Mouse (Mus musculus) limb, embryonic 13.5 days (tissue): ENCODE measurements around the gene Casz1. TPM values are rescaled to one million over a fixed set of nuclear protein-coding genes. Genes with fewer than 3 reads are reported as not detected.

Experiments used
- ATAC-seq: fragments of 200-750 bp; cut with Nextera tagmentation; 2 replicates; pipeline ENCODE4 v1.8.0; 2017; ENCODE audit warnings: low read depth, moderate number of reproducible peaks, moderate TSS enrichment; ENCODE audit not compliant: low FRiP score
- H3K27ac ChIP-seq: fragments of 300-500 bp; sonication (generic); 2 replicates; pipeline ENCODE4 v1.5.1; 2015; ENCODE audit warnings: inconsistent platforms, mild to moderate bottlenecking, moderate library complexity
- H3K27me3 ChIP-seq: fragments of 300-500 bp; sonication (generic); 2 replicates; pipeline ENCODE4 v1.6.1; 2015; ENCODE audit warnings: mild to moderate bottlenecking, inconsistent platforms
- H3K36me3 ChIP-seq: fragments of 300-500 bp; sonication (generic); 2 replicates; pipeline ENCODE4 v1.6.1; 2015; ENCODE audit warnings: inconsistent platforms, mild to moderate bottlenecking, moderate library complexity
- H3K4me1 ChIP-seq: fragments of 300-500 bp; sonication (generic); 2 replicates; pipeline ENCODE4 v1.6.1; 2015; ENCODE audit warnings: inconsistent platforms
- H3K4me2 ChIP-seq: fragments of 300-500 bp; sonication (generic); replicated peaks from 2 replicates; pipeline ENCODE4 v1.6.1; 2015; ENCODE audit warnings: inconsistent platforms, mild to moderate bottlenecking, moderate library complexity
- H3K4me3 ChIP-seq: fragments of 300-500 bp; sonication (generic); 2 replicates; pipeline ENCODE4 v1.5.1; 2015; ENCODE audit warnings: moderate library complexity, mild to moderate bottlenecking, inconsistent platforms
- H3K9ac ChIP-seq: fragments of 300-500 bp; sonication (generic); 2 replicates; pipeline ENCODE4 v1.6.1; 2015; ENCODE audit warnings: mild to moderate bottlenecking, inconsistent platforms
- H3K9me3 ChIP-seq: fragments of 300-500 bp; sonication (generic); 2 replicates; pipeline ENCODE4 v1.6.1; 2016; ENCODE audit warnings: inconsistent platforms
- WGBS: fragments of 180-500 bp; shearing (Covaris S2); methylation state at CpG from one replicate; pipeline ENCODE4 v1.1.7; 2015; 5-methylcytosine and 5-hydroxymethylcytosine counted together
- polyA plus RNA-seq: library from polyadenylated mRNA; unstranded; fragments of >200 nt; fragmentation: Nextera tagmentation; extraction: Ambion mirVana; gene quantifications from 2 replicates; pipeline ENCODE4 v1.2.1, GENCODE M21; 2015

Casz1 gene
- polyA plus RNA-seq, 1 experiment from 2014 or later: 4.1 TPM

DNA sequence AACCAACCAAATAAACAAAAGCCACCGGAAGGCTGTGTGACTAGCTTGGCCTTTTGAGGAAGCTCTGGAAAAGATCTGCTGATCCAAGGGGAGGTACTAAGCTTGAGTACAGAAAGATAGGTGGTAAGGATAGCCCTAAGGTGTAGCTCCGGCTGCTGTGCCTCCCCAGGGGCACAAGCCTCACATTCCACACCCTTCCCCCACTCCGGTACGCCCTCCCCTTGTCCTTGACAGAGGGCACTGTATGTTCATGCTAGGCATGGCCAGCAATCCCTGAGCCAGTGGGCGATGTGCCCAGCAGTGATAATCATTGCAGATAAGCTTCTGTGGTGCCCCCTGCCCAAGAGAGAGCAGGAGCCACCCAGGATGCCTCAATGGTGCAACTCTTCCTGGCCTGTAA, 51.3 kb downstream of the Casz1 start:
- Histone ChIP-seq H3K4me2 (no peak overlapping the region), H3K4me3 (no peak overlapping the region), H3K9me3 (no peaks in the 10 kb centered on the region), H3K27ac (no peak overlapping the region), H3K27me3 (peaks cover 71% of the 10 kb centered on the region), H3K9ac (no peak overlapping the region), H3K4me1 (peaks cover 51% of the 10 kb centered on the region), H3K36me3 (no peaks in the 10 kb centered on the region)
- no peak for ATAC-seq
- 88% methylated on average over 5 of the region's 5 CpGs for WGBS

DNA sequence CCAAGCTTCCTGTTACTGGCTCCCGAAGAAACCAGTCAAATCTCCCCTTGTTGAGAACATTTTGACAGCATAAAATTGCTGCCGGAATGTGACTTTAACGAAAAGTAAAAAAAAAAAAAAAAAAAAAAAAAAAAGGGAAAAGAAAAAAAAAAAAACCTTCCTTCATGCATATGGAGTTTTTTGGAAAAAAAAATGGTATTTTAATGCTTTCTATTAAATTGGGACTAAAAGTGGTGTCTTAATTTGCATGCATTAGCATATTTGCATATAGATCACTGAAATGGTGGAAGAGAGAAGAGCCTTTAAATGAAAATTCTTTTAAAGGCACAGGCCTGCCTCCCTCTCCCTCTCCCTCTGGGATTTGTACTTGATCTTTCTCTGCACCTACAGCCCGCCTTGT, 52.0 kb downstream of the Casz1 start:
- H3K27me3 ChIP-seq: peaks cover 74% of the 10 kb centered on the region
- peaks cover 46% of the 10 kb centered on the region for H3K4me1 ChIP-seq
- WGBS: 73% methylated on average over 4 of the region's 4 CpGs

DNA sequence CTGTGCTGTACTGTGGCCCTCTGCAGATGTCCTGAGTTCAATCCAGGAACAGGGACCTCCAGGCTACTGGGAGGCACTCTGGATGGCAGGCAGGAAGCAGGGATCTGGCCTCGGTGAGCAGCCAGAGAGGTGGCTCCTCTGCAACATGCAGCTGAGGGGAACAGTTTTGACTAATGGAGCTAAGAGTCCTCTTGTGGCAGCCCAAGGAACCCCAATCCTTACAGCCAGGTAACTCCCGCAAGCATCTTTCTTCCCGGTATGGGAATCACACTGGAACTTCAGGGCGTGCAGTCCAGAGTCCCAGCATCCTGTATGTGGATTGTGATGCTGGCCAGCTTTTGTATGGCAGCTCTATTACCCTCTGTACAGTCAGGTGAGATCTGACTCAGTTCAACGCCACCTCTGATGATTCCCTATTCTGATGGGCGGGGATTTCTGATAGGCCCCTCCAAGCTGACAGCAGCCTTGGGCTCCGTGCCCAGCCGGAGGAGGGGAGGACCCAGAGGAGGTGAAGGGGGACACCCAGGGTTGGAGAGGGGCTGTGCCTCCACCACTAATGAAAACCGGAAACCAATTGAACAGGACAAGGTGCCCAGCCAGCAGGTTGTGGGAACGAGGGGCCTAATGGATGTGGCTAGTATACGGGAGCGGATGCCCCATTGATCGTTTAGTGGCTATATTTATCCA, 53.3 kb downstream of the Casz1 start:
- H3K27me3 ChIP-seq: peaks cover 82% of the 10 kb centered on the region

More for the DNA sequence above, 52.0 kb downstream of the Casz1 start:
- ATAC-seq: no peak
- H3K4me3 ChIP-seq: no peak overlapping the region
- no peaks in the 10 kb centered on the region for H3K36me3 ChIP-seq
- H3K9ac ChIP-seq: no peak overlapping the region
- no peak overlapping the region for H3K27ac ChIP-seq
- H3K4me2 ChIP-seq: no peak overlapping the region
- H3K9me3 ChIP-seq: no peaks in the 10 kb centered on the region

DNA sequence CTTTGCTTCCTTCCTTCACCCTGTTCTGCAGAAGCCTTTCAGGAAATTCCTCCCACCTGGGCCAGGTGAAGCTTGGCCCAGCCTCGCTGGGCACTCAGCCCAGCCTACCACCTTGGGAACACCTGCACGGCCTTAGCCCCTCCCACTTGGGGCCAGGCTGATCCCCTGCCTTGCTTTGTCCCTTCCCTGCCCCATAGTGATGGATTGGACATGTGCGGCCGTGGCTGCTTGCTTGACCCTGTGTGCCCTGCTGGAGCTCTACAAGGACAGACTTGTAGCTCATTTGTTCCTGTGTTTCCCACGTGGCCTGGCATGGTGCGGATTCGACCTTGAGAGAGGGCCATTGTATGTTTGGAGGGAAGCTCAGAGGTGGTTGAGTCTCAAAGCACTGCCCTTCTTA, 54.0 kb downstream of the Casz1 start:
- H3K4me1 ChIP-seq: peaks cover 30% of the 10 kb centered on the region
- no peak overlapping the region for H3K4me2 ChIP-seq
- no peak overlapping the region for H3K27ac ChIP-seq
- H3K36me3 ChIP-seq: no peaks in the 10 kb centered on the region
- H3K27me3 ChIP-seq: peaks cover 84% of the 10 kb centered on the region
- WGBS: 67% methylated on average over 7 of the region's 7 CpGs
- H3K4me3 ChIP-seq: no peak overlapping the region
- ATAC-seq: no peak
- H3K9ac ChIP-seq: no peak overlapping the region
- no peaks in the 10 kb centered on the region for H3K9me3 ChIP-seq

More for the DNA sequence above, 53.3 kb downstream of the Casz1 start:
- Histone ChIP-seq H3K9me3 (no peaks in the 10 kb centered on the region), H3K4me2 (no peak overlapping the region), H3K4me1 (peaks cover 35% of the 10 kb centered on the region), H3K4me3 (no peak overlapping the region), H3K9ac (no peak overlapping the region), H3K36me3 (no peaks in the 10 kb centered on the region), H3K27ac (no peak overlapping the region)
- no peak for ATAC-seq
- 69% methylated on average over 13 of the region's 13 CpGs for WGBS

DNA sequence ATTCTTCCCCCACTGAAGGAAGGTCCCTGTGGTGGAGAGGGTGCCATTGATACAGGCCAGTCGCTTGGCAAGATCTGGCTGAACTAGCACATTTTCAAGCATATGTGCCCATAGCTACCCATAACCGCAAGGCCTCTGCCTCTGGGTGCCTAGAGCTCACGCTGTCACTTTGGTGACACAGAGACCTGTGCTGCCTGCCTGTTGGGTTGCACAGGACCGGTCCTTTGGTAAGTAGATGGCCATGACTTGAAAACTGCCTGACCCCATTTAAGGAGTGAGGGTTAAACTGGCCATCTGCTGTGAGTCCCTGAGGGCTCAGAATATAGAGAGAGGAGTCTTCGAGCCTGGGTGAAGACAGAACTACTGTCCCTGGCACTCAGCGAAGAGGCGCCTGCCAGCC, 55.2 kb downstream of the Casz1 start:
- Histone ChIP-seq H3K4me3 (peak overlapping the region; percentile 36), H3K4me2 (peak overlapping the region; percentile 65), H3K9me3 (no peaks in the 10 kb centered on the region), H3K4me1 (peaks cover 23% of the 10 kb centered on the region), H3K9ac (0 out of 2 replicates have a peak overlapping the region, but pooled peaks have one; percentile 35), H3K27me3 (peaks cover 86% of the 10 kb centered on the region), H3K36me3 (no peaks in the 10 kb centered on the region), H3K27ac (no peak overlapping the region)
- WGBS: 44% methylated on average over 7 of the region's 7 CpGs
- peak; percentile 22; the same call in 1 of the 2 replicates for ATAC-seq

DNA sequence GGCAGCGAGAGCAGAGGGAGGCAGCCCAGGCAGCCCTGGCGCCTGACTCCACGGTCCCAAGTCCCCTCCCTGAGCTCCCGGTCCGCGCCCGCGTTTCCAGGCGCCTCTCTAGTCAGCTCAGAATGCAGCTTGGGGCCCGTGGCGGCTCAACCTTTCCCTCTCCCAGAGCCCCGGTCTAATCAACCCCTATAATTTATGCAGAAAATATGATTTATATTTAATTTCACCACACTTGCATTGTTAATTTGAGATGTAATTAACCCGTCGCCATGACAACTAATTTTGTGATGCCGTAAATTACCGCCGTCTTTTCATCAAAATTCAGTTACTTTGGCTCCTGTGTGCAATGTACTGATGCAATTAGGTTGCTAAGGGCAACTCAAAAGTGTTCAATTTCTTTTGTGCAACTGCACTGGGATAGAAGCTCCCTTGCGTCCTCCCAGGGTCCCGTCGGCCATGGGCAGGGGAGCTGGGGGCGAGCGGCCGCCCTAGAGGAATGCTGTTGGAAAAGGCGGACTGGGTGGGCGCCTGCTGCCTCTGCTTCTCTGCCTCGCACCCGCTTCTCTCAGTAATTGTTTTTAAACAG, 55.8 kb downstream of the Casz1 start:
- Histone ChIP-seq H3K4me2 (peak overlapping the region; percentile 65), H3K9ac (peak overlapping the region; percentile 45; the same call in 1 of the 2 replicates), H3K27ac (no peak overlapping the region), H3K4me1 (peaks cover 22% of the 10 kb centered on the region), H3K36me3 (no peaks in the 10 kb centered on the region), H3K27me3 (peaks cover 86% of the 10 kb centered on the region), H3K9me3 (no peaks in the 10 kb centered on the region), H3K4me3 (peak overlapping the region; percentile 36)
- WGBS: 2% methylated on average over 27 of the region's 27 CpGs
- ATAC-seq: peak; percentile 35; the same call in 1 of the 2 replicates

DNA sequence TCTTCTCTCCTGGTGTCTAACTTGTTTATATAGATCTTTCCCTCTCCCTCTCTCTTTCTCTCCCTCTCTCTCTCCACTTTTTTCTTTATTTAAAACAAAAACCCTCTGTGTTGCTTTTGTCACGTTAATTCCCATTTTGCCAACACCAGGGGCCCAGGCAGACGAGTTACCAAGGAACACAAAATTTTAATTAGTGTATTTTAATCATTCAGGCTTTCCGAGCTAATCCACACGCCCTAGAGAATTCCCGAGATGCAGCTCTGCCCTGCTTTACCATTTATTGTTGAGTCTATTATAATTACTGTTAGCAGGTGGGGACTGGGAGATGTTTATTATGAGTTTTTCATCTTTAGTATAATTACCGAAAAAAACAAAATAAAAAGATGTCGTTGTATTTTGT, 56.4 kb downstream of the Casz1 start:
- Histone ChIP-seq H3K9me3 (no peaks in the 10 kb centered on the region), H3K27me3 (peaks cover 86% of the 10 kb centered on the region), H3K36me3 (no peaks in the 10 kb centered on the region), H3K4me3 (peak overlapping the region; percentile 36; the same call in 1 of the 2 replicates), H3K4me2 (peak overlapping the region; percentile 65), H3K9ac (peak overlapping the region; percentile 45; the same call in 1 of the 2 replicates), H3K4me1 (peaks cover 22% of the 10 kb centered on the region), H3K27ac (no peak overlapping the region)
- WGBS: 35% methylated on average over 7 of the region's 7 CpGs
- no peak for ATAC-seq

DNA sequence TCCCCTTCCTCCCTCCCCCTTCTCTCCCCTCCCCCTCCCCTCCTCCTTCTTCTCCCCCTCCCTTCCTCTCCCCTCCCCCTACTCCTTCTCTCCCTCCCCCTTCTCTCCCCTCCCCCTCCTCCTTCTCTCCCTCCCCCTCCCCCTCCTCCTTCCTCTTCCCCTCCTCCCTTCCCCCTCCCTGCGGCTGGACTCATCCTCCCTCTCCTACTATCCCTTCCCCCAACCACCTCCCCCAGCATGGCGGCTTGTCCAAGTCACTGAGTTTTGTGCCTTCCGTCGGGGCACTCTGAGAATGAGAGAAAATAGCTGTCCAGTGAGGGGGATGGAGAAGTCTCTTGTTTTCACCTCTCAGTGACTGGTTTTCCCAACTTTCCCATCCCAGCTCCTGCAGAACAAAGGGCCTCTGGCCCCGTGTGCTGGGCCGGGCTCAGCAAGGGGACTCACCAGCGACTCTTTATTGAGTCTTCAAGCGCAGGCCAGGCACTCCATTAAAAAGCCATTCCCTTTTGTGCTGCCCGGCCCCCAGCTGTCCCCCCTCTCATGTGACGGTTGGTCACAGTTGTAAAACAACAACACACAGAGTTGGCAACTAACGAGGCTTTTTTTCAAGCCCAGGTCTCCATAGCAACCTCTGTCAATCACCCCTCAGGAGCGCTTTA, 62.7 kb downstream of the Casz1 start:
- Histone ChIP-seq H3K4me3 (no peak overlapping the region), H3K9ac (no peak overlapping the region), H3K27ac (no peak overlapping the region), H3K4me1 (peaks cover 31% of the 10 kb centered on the region), H3K27me3 (peaks cover 70% of the 10 kb centered on the region), H3K9me3 (no peaks in the 10 kb centered on the region), H3K4me2 (no peak overlapping the region), H3K36me3 (no peaks in the 10 kb centered on the region)
- 2% methylated on average over 12 of the region's 12 CpGs for WGBS
- ATAC-seq: no peak

DNA sequence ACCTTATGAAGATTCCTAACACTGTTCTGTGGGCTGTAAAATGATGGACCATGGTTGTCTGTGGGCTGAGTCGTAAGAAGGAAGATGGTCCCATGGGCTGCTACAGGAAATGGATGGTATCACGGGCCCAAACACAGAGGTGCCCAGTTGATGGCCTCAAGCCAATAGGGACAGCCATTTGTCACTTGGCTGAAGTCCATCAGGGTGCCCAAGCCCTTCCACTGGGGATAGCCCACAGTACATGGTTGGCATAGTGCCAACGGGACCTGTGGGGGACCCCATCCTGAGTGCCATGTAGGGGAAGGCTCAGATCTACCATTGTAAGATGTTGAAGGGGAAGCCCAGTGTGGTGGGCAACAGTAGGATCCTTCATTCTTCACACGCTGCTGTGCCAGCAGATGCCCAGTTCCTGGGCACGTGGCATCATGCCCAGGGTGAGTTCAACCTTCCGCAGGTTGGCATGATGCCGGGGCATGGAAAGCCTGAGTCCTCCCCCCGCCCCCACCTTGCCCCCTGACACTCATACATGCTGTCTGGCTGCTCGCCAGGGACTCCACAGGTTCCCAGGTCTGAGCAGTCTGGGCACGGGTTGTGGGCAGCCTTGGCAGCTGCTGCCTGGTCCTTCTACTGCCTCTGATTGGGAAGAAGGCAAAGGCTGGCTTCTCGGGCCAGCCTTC, 63.6 kb downstream of the Casz1 start:
- ATAC-seq: no peak
- Histone ChIP-seq H3K9ac (no peak overlapping the region), H3K4me2 (no peak overlapping the region), H3K27me3 (peaks cover 67% of the 10 kb centered on the region), H3K27ac (no peak overlapping the region), H3K36me3 (no peaks in the 10 kb centered on the region), H3K9me3 (no peaks in the 10 kb centered on the region), H3K4me1 (peaks cover 38% of the 10 kb centered on the region), H3K4me3 (no peak overlapping the region)
- 80% methylated on average over 11 of the region's 11 CpGs for WGBS

DNA sequence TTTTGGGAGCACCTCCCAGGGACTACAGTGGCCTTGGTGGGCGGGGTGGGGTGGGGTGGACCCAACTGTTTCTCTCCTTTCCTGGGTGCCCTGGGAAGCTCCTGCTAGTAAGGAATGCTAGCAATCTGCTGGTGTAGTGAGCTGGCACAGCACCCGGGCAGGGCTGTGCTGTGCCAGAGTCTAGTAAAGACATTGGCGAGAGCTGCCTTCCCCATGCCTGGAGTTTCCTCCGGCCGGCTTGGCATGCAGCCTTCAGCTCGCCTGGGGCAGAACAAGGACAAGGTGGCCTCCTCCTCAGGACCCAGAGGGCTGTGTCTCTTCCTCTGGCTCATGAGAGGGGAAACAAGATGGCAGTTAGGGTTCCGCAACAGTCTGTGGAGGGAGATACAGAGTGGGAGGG, 65.3 kb downstream of the Casz1 start:
- Histone ChIP-seq H3K9me3 (no peaks in the 10 kb centered on the region), H3K36me3 (no peaks in the 10 kb centered on the region), H3K27ac (no peak overlapping the region), H3K27me3 (peaks cover 74% of the 10 kb centered on the region), H3K4me1 (peaks cover 52% of the 10 kb centered on the region), H3K9ac (no peak overlapping the region), H3K4me2 (no peak overlapping the region), H3K4me3 (no peak overlapping the region)
- ATAC-seq: no peak
- WGBS: 84% methylated on average over 7 of the region's 7 CpGs

DNA sequence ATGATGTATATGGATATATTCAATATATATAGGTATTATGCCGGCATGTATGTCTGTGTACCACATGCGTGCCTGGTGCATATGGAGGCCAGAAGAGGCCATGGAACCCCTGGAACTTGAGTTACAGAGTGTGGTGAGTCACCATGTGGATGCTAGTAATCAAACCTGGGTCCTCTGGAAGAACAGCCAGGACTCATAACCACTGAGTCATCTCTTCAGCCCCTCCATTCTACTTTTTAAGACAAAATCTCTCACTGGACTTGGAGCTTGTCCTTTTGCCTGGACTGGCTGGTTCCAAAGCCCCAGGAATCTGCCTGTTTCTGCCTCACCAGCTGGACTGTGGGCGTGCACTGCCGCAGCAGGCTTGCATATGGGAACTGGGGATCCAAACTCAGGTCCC, 66.3 kb downstream of the Casz1 start:
- no peaks in the 10 kb centered on the region for H3K9me3 ChIP-seq
- peaks cover 52% of the 10 kb centered on the region for H3K4me1 ChIP-seq
- 90% methylated on average over 4 of the region's 4 CpGs for WGBS
- no peaks in the 10 kb centered on the region for H3K36me3 ChIP-seq
- no peak overlapping the region for H3K4me3 ChIP-seq
- no peak overlapping the region for H3K4me2 ChIP-seq
- H3K27me3 ChIP-seq: peaks cover 74% of the 10 kb centered on the region
- H3K9ac ChIP-seq: no peak overlapping the region
- no peak for ATAC-seq
- H3K27ac ChIP-seq: no peak overlapping the region
